Comparison of ENCODE assay signal across 8 mouse cellular contexts in genomic region chr9:40390904-40391303, GRCm38 (mm10).
A peak's percentile ranks its signal among the peaks of the same experiment; 100 is the strongest.
DNase-seq lines count a peak whose midpoint lies in the region; ATAC-seq lines count a peak whose summit lies in the region.

No protein-coding gene starts in this region.

- peak overlapping the region; percentile 50; the same call in 1 of the 2 replicates for H3K4me2 ChIP-seq in forebrain, embryonic 14.5 days (ENCODE audit: low read length)
- peak overlapping the region; percentile 51 for H3K4me2 ChIP-seq in neural tube, embryonic 13.5 days

- H3K9me3 ChIP-seq in forebrain, embryonic 14.5 days (replicated peaks; ENCODE audit: control insufficient read depth, low read length): no peaks in the 10 kb centered on the region
- no peaks in the 10 kb centered on the region for H3K9me3 ChIP-seq in neural tube, embryonic 13.5 days

- H3K27ac ChIP-seq in forebrain, embryonic 14.5 days (ENCODE audit: low read depth, low read length): no peak overlapping the region
- H3K27ac ChIP-seq in neural tube, embryonic 13.5 days (replicated peaks): peak overlapping the region; percentile 90; the same call in 1 of the 2 replicates

- no peaks in the 10 kb centered on the region for H3K27me3 ChIP-seq in forebrain, embryonic 14.5 days (replicated peaks; ENCODE audit: control insufficient read depth, insufficient read depth, low read length)
- no peaks in the 10 kb centered on the region for H3K27me3 ChIP-seq in neural tube, embryonic 13.5 days

- WGBS in forebrain, embryonic 14.5 days: 38% methylated on average over 8 of the region's 8 CpGs
- WGBS in neural tube, embryonic 13.5 days: 47% methylated on average over 8 of the region's 8 CpGs

- peaks cover 11% of the 10 kb centered on the region for H3K4me1 ChIP-seq in forebrain, embryonic 14.5 days (ENCODE audit: control insufficient read depth, insufficient read depth, low read length)
- peaks cover 28% of the 10 kb centered on the region for H3K4me1 ChIP-seq in neural tube, embryonic 13.5 days (replicated peaks)

- peak; percentile 52 to 75 for DNase-seq in frontal cortex, adult 2 months (ENCODE audit: extremely low spot score in 1 of 2, low spot score in 1 of 2)
- DNase-seq in frontal cortex, postnatal 14 days (ENCODE audit: low spot score in 2 of 2): no peak
- DNase-seq in 3T3-L1 (ENCODE audit: low read depth, low spot score): peak; percentile 13
- peak; percentile 64 for DNase-seq in adrenal gland, postnatal 25 days
- peak; percentile 37 for DNase-seq in forebrain, embryonic 14.5 days (ENCODE audit: low spot score)
- peak; percentile 53 for DNase-seq in layer of hippocampus, adult 9-11 months
- DNase-seq in gastrocnemius, postnatal 10 days: no peak

- no peaks in the 10 kb centered on the region for H3K36me3 ChIP-seq in forebrain, embryonic 14.5 days (ENCODE audit: control insufficient read depth, insufficient read depth, low read length)
- H3K36me3 ChIP-seq in neural tube, embryonic 13.5 days: no peaks in the 10 kb centered on the region

- no peak overlapping the region for H3K4me3 ChIP-seq in forebrain, embryonic 14.5 days (ENCODE audit: low read depth, low read length)
- H3K4me3 ChIP-seq in neural tube, embryonic 13.5 days: no peak overlapping the region

- H3K9ac ChIP-seq in forebrain, embryonic 14.5 days (ENCODE audit: low read length): 0 out of 2 replicates have a peak overlapping the region, but pooled peaks have one; percentile 60
- H3K9ac ChIP-seq in neural tube, embryonic 13.5 days: peak overlapping the region; percentile 52

- no peak for ATAC-seq in forebrain, embryonic 14.5 days
- ATAC-seq in neural tube, embryonic 13.5 days (ENCODE audit: low read depth): peak; percentile 12; the same call in 1 of the 2 replicates

Comparison
In these comparisons a context has a peak if more than half of its experiments do, and no peak if none do; other contexts are left out.
1. DNase-seq: peak in frontal cortex, adult 2 months (2 of 2), 3T3-L1 (single experiment), adrenal gland, postnatal 25 days (single experiment), forebrain, embryonic 14.5 days (single experiment) and layer of hippocampus, adult 9-11 months (single experiment); none in frontal cortex, postnatal 14 days (0 of 2) and gastrocnemius, postnatal 10 days (single experiment).